Mouse (Mus musculus) kidney, embryonic 16.5 days (tissue): ENCODE results near the gene Kat2b. TPM values are rescaled to one million over a fixed set of nuclear protein-coding genes. Genes with fewer than 3 reads are reported as not detected.
"Not testable (repeated sequence)": the region's sequence is repeated elsewhere in the genome, so short reads cannot be mapped to it uniquely, and the experiment has no call there.

Experiments used
- ATAC-seq: fragments of 200-750 bp; cut with Nextera tagmentation; 2 replicates; pipeline ENCODE4 v1.8.0; 2017; ENCODE audit warnings: moderate TSS enrichment; ENCODE audit not compliant: low FRiP score, low TSS enrichment
- H3K27ac ChIP-seq: fragments of 300-500 bp; sonication (generic); 2 replicates; pipeline ENCODE4 v1.5.1; 2014; ENCODE audit warnings: low read length
- H3K27me3 ChIP-seq: fragments of 300-500 bp; sonication (generic); 2 replicates; pipeline ENCODE4 v1.6.1; 2014; ENCODE audit warnings: low read length, control low read depth, mixed read lengths; ENCODE audit not compliant: insufficient read depth
- H3K36me3 ChIP-seq: fragments of 300-500 bp; sonication (generic); 2 replicates; pipeline ENCODE4 v1.6.1; 2014; ENCODE audit warnings: low read length, control low read depth, mixed read lengths; ENCODE audit not compliant: insufficient read depth
- H3K4me1 ChIP-seq: fragments of 300-500 bp; sonication (generic); 2 replicates; pipeline ENCODE4 v1.6.1; 2014; ENCODE audit warnings: low read length, control low read depth, mixed read lengths; ENCODE audit not compliant: insufficient read depth
- H3K4me2 ChIP-seq: fragments of 300-500 bp; sonication (generic); replicated peaks from 2 replicates; pipeline ENCODE4 v1.6.1; 2014; ENCODE audit warnings: low read depth, low read length
- H3K4me3 ChIP-seq: fragments of 300-500 bp; sonication (generic); 2 replicates; pipeline ENCODE4 v1.5.1; 2014; ENCODE audit warnings: mild to moderate bottlenecking, low read length
- H3K9ac ChIP-seq: fragments of 300-500 bp; sonication (generic); replicated peaks from 2 replicates; pipeline ENCODE4 v1.6.1; 2014; ENCODE audit warnings: low read length
- H3K9me3 ChIP-seq: fragments of 300-500 bp; sonication (generic); 2 replicates; pipeline ENCODE4 v1.6.1; 2016; ENCODE audit warnings: low read length, control low read depth
- WGBS: fragments of 180-500 bp; shearing (Covaris S2); extraction: QIAGEN DNeasy Blood & Tissue Kit; methylation state at CpG from one replicate; pipeline ENCODE4 v1.1.7; 2014; 5-methylcytosine and 5-hydroxymethylcytosine counted together
- polyA plus RNA-seq: library from polyadenylated mRNA; unstranded; fragments of >200 nt; fragmentation: Nextera tagmentation; extraction: Ambion mirVana; gene quantifications from 2 replicates; pipeline ENCODE4 v1.2.1, GENCODE M21; 2015

Kat2b gene
- polyA plus RNA-seq, 1 experiment from 2014 or later: 3.8 TPM

DNA sequence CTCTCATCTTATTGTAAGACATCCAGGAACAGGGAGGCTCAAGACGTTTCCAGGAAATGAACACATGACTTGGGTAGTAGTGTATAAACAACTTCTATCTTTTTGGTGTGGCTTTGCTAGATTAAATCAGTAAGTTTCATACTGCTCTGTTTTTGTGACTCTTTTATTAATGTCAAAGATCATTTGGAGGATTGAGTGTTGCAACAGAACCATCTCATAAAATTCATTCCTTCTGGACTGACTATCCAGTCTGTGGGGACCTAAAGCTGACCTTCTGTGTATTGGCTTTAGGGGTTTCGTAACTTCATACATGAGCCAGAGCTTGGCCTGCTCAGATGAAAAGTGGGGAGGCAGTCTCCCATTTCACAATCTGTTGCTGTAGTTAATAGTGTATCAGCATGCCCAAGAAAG is 83.6 kb downstream of the Kat2b start:
- Histone ChIP-seq H3K36me3 (peaks cover 22% of the 10 kb centered on the region), H3K9me3 (peaks cover 3% of the 10 kb centered on the region; the same call in 1 of the 2 replicates), H3K27me3 (no peaks in the 10 kb centered on the region), H3K4me3 (no peak overlapping the region), H3K4me1 (no peaks in the 10 kb centered on the region), H3K9ac (no peak overlapping the region), H3K27ac (no peak overlapping the region), H3K4me2 (no peak overlapping the region)
- ATAC-seq: no peak
- WGBS: 78% methylated on average over 2 of the region's 2 CpGs

DNA sequence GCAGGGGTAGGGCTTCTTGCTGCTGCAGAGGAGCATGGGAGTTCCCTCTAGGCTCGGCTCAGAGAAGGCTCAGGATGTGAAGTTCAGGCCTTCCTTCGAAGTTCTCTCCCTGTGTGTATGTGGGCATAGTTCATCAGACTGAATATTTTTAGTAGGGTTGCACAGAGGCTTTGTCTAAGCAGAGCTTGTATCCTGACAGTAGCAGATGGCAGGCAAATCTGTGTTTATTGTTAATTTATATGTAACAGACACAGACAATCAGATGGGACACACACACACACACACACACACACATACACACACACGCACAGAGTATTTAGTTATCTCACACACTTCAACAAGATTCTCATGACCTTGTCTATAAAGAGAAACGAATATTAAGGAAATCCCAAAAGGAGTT is 87.9 kb downstream of the Kat2b start:
- Histone ChIP-seq H3K36me3 (peaks cover 14% of the 10 kb centered on the region; the same call in 1 of the 2 replicates), H3K9me3 (no peaks in the 10 kb centered on the region), H3K4me1 (no peaks in the 10 kb centered on the region), H3K4me3 (no peak overlapping the region), H3K4me2 (no peak overlapping the region), H3K9ac (no peak overlapping the region), H3K27ac (no peak overlapping the region), H3K27me3 (no peaks in the 10 kb centered on the region)
- no peak for ATAC-seq
- WGBS: 87% methylated on average over 4 of the region's 4 CpGs

DNA sequence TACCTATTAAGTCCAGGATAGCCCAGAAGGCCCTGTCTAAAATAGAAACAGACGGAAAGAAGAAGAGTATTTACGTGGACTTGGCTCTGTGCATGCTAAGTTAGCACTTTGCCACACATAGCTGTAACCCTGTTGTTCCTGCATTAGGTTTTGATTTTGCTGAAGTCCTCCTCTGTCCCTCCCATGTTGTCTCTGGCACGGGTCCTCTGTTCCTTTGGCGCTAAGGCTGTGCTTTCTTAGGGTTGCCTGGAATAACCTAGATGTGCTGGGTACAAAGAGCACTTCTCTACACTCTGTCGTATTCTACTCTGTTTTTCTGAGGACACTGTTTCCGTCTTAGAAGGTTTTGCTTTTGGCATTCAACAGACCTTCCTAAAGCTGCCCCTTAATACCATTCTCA is 88.4 kb downstream of the Kat2b start:
- Histone ChIP-seq H3K9ac (no peak overlapping the region), H3K4me1 (no peaks in the 10 kb centered on the region), H3K27ac (no peak overlapping the region), H3K9me3 (no peaks in the 10 kb centered on the region), H3K4me2 (no peak overlapping the region), H3K27me3 (no peaks in the 10 kb centered on the region), H3K4me3 (no peak overlapping the region), H3K36me3 (peaks cover 18% of the 10 kb centered on the region; the same call in 1 of the 2 replicates)
- 89% methylated on average over 6 of the region's 6 CpGs for WGBS
- no peak for ATAC-seq

DNA sequence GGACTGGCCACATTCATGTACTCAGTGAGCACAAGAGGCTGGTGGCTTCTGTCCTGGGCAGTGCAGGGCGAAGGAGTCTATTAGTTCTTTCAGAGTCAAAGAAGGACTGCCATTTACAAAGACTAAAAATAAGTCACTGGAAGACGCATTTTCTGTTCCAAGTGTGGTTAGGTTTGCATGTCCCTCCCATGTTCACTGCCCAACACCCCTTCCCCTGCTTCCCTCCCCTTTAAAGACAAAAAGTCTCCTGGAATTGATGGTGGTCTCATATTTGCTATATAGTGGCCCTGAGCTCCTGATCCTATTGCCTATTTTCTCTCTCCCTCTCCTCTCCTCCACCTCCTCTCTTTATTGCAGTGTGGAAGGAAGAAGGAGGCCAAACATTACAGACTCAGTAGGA is 89.3 kb downstream of the Kat2b start:
- Histone ChIP-seq H3K36me3 (peaks cover 23% of the 10 kb centered on the region; the same call in 1 of the 2 replicates), H3K4me3 (no peak overlapping the region), H3K9ac (no peak overlapping the region), H3K4me1 (no peaks in the 10 kb centered on the region), H3K27ac (no peak overlapping the region), H3K9me3 (no peaks in the 10 kb centered on the region), H3K27me3 (no peaks in the 10 kb centered on the region), H3K4me2 (no peak overlapping the region)
- no peak for ATAC-seq
- WGBS: 91% methylated on average over 2 of the region's 2 CpGs

DNA sequence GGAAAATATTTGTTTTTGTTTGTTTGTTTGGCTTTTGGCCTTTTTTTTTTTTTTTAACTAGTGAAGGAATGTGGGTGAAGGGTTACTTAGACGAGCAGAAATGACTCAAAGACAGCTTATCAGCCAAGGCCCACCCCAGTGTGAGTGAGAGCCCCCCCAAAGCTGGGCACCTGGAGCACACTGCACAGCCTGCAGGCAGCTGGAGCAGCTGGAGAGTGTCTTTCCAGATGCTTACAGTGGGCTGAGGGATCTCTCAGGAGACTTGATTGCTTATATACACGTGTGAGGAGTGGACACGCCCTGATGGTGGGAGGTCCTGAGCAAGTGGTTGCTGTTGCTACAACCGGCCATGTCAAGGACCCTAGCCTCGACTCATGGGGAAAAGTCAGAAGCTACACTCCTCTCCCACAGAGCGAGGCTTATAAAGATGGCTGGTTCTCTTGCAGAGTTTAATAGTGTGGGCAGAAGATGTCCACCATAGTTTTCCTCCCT is 89.8 kb downstream of the Kat2b start:
- H3K27me3 ChIP-seq: no peaks in the 10 kb centered on the region
- peaks cover 23% of the 10 kb centered on the region; the same call in 1 of the 2 replicates for H3K36me3 ChIP-seq
- H3K27ac ChIP-seq: no peak overlapping the region
- H3K4me3 ChIP-seq: no peak overlapping the region
- H3K9ac ChIP-seq: no peak overlapping the region
- no peak for ATAC-seq
- no peaks in the 10 kb centered on the region for H3K4me1 ChIP-seq
- WGBS: 59% methylated on average over 6 of the region's 6 CpGs
- H3K9me3 ChIP-seq: no peaks in the 10 kb centered on the region
- H3K4me2 ChIP-seq: no peak overlapping the region

DNA sequence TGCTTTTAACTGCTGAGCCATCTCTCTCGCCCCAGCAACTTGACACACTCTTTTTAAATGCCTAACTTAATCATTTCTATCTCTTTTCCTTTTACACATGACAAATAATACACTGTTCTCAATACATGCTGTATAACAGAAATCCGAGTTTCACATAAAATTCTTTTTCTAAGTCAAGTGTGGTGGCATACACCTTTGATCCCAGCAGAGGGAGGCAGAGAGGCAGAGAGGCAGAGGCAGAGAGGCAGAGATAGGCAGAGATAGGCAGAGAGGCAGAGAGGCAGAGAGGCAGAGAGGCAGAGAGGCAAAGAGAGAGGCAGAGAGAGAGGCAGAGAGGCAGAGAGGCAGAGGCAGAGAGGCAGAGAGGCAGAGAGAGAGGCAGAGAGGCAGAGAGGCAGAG is 90.7 kb downstream of the Kat2b start:
- peaks cover 23% of the 10 kb centered on the region; the same call in 1 of the 2 replicates for H3K36me3 ChIP-seq
- not testable (repeated sequence) for ATAC-seq, H3K9me3 ChIP-seq, H3K4me1 ChIP-seq, H3K27me3 ChIP-seq, H3K27ac ChIP-seq, H3K4me2 ChIP-seq, H3K9ac ChIP-seq, H3K4me3 ChIP-seq
- 82% methylated on average over 2 of the region's 2 CpGs for WGBS

DNA sequence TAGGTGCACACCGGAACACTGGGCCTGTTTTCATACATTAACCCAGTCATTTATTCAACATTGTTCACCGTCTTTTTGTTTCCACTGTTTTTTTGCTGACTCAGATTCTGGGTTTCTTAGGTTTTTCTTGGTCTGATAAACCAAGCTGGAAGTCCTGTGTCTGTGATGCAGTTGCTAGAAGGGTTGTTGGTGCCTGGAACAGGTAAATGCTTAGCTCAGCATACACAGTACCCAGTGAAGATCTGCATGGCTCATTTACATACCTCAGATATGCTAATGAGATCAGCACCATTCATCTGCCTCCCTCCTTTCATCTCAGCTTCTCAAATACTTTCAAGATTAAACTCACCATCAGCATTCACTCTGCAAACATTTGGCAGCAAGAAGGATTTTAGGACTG is 92.0 kb downstream of the Kat2b start:
- WGBS: 87% methylated on average over 2 of the region's 2 CpGs
- H3K27ac ChIP-seq: no peak overlapping the region
- H3K9ac ChIP-seq: no peak overlapping the region
- H3K27me3 ChIP-seq: no peaks in the 10 kb centered on the region
- H3K36me3 ChIP-seq: peaks cover 20% of the 10 kb centered on the region; the same call in 1 of the 2 replicates
- no peaks in the 10 kb centered on the region for H3K9me3 ChIP-seq
- no peak for ATAC-seq
- H3K4me1 ChIP-seq: no peaks in the 10 kb centered on the region
- H3K4me3 ChIP-seq: no peak overlapping the region
- H3K4me2 ChIP-seq: no peak overlapping the region

DNA sequence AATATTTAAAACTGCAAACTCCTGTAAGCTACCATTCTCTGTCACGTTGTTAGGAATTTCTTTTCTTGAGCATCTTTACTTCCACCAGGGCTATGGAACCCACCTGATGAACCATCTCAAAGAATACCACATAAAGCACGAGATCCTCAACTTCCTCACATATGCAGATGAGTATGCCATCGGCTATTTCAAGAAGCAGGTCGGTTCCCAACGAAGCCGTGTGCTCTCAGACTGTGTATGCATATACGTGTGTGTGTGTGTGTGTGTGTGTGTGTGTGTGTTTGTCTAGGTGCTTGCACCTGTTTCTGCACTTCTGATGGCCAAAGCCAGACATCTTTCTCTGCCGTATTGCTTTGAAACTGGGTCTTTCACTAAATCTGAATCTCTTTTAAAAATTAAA is 92.6 kb downstream of the Kat2b start:
- Histone ChIP-seq H3K27me3 (no peaks in the 10 kb centered on the region), H3K4me2 (no peak overlapping the region), H3K4me3 (no peak overlapping the region), H3K27ac (no peak overlapping the region), H3K36me3 (peaks cover 14% of the 10 kb centered on the region; the same call in 1 of the 2 replicates), H3K9me3 (no peaks in the 10 kb centered on the region), H3K4me1 (no peaks in the 10 kb centered on the region), H3K9ac (no peak overlapping the region)
- 87% methylated on average over 8 of the region's 8 CpGs for WGBS
- no peak for ATAC-seq

DNA sequence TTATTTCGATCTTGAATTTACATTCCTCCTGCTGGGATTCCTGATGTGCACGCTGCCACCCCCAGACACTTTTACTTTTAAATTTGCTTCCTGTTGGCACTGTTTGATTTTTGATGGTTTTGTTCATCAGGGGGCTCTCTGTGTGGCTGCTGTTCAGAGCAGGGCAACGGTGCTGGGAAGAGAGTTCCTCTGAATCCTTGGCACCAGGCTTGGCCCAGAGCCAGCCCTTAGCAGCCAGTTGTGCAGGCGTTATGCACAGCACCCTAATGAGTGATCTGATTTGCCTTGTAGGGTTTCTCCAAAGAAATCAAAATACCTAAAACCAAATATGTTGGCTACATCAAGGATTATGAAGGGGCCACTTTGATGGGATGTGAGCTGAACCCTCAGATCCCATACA is 93.1 kb downstream of the Kat2b start:
- no peak overlapping the region for H3K4me2 ChIP-seq
- no peak overlapping the region for H3K9ac ChIP-seq
- H3K27ac ChIP-seq: no peak overlapping the region
- H3K4me1 ChIP-seq: no peaks in the 10 kb centered on the region
- H3K36me3 ChIP-seq: peaks cover 11% of the 10 kb centered on the region; the same call in 1 of the 2 replicates
- H3K9me3 ChIP-seq: no peaks in the 10 kb centered on the region
- no peak overlapping the region for H3K4me3 ChIP-seq
- WGBS: 78% methylated on average over 4 of the region's 4 CpGs
- no peak for ATAC-seq
- no peaks in the 10 kb centered on the region for H3K27me3 ChIP-seq

DNA sequence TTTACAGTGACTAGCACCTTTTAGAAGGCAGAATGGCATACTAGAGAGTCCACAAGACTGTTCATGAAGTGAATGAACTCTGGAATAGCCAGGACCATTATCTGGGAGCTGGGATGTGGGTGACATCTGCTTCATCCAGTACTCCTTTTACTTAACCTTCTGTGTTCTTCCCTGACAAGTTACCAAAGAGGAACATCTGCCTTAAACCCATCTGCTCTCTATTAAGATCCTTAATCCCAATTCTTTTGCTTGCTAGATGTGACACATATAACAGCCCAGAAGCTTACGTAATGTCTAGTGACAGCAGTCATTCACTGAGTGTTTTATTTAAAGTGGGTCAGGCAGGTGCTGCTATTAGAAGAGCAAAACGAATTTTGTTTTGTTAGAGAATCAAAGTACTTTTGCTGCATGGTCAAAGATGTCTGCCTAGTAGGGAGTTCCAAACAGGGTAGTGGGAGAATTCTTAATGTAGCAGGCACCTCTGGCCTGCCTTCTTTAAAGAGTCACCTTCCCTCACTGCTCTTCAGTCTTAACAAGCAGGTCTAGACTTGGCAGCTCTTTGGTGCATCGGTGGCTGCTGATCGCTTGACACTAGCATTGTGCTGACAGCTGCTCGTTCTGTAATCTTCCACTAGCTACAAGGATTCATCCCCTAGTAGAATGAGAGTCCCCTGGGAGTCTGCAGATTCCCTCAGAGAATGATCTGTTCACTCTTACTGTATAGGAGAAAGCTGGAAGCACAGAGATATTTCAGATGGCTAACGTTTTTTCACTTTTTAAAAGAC is 94.6 kb downstream of the Kat2b start:
- H3K9ac ChIP-seq: no peak overlapping the region
- no peak overlapping the region for H3K4me2 ChIP-seq
- H3K4me3 ChIP-seq: no peak overlapping the region
- H3K9me3 ChIP-seq: no peaks in the 10 kb centered on the region
- H3K27me3 ChIP-seq: no peaks in the 10 kb centered on the region
- H3K36me3 ChIP-seq: peaks cover 16% of the 10 kb centered on the region; the same call in 1 of the 2 replicates
- H3K27ac ChIP-seq: no peak overlapping the region
- no peak for ATAC-seq
- H3K4me1 ChIP-seq: no peaks in the 10 kb centered on the region
- 85% methylated on average over 6 of the region's 6 CpGs for WGBS
